8 mouse cellular contexts compared by ENCODE assay signal in genomic region chr8:70856541-70857197, GRCm38 (mm10). TPM values are rescaled to one million over a fixed set of nuclear protein-coding genes. Genes with fewer than 3 reads are reported as not detected.
A peak's percentile ranks its signal among the peaks of the same experiment; 100 is the strongest.
DNase-seq lines count a peak whose midpoint lies in the region; ATAC-seq lines count a peak whose summit lies in the region.

No protein-coding gene starts in this region.

- H3K27ac ChIP-seq in limb, embryonic 15.5 days: no peak overlapping the region
- H3K27ac ChIP-seq in midbrain, embryonic 15.5 days: no peak overlapping the region

- H3K4me2 ChIP-seq in limb, embryonic 15.5 days: peak overlapping the region; percentile 75
- peak overlapping the region; percentile 87 for H3K4me2 ChIP-seq in midbrain, embryonic 15.5 days

- peak overlapping the region; percentile 49 for H3K4me3 ChIP-seq in limb, embryonic 15.5 days
- H3K4me3 ChIP-seq in midbrain, embryonic 15.5 days: peak overlapping the region; percentile 50

- 6% methylated on average over 31 of the region's 33 CpGs for WGBS in limb, embryonic 15.5 days
- WGBS in midbrain, embryonic 15.5 days: 6% methylated on average over 33 of the region's 33 CpGs

- no peaks in the 10 kb centered on the region for H3K36me3 ChIP-seq in limb, embryonic 15.5 days
- no peaks in the 10 kb centered on the region for H3K36me3 ChIP-seq in midbrain, embryonic 15.5 days (replicated peaks)

- H3K9ac ChIP-seq in limb, embryonic 15.5 days: peak overlapping the region; percentile 55
- peak overlapping the region; percentile 62 for H3K9ac ChIP-seq in midbrain, embryonic 15.5 days

- H3K27me3 ChIP-seq in limb, embryonic 15.5 days: peaks cover 5% of the 10 kb centered on the region
- H3K27me3 ChIP-seq in midbrain, embryonic 15.5 days (replicated peaks): no peaks in the 10 kb centered on the region

- no peaks in the 10 kb centered on the region for H3K9me3 ChIP-seq in limb, embryonic 15.5 days
- H3K9me3 ChIP-seq in midbrain, embryonic 15.5 days: no peaks in the 10 kb centered on the region

- peak; percentile 68 to 82 for DNase-seq in spleen, postnatal 4 days (ENCODE audit: low spot score in 2 of 2)
- no peak for DNase-seq in spleen, postnatal 14 days (ENCODE audit: low spot score in 2 of 2)
- peak; percentile 72 to 83 for DNase-seq in cerebellum, postnatal 36 days
- DNase-seq in gastrocnemius, postnatal 25 days: peak; percentile 79
- DNase-seq in kidney, adult 11 months: peak; percentile 74
- DNase-seq in telencephalon, adult 2 months (ENCODE audit: low read depth, low spot score): peak; percentile 46

- no peak for ATAC-seq in limb, embryonic 15.5 days (ENCODE audit: insufficient number of reproducible peaks, low FRiP score, low TSS enrichment, low read depth)
- peak; percentile 75 for ATAC-seq in midbrain, embryonic 15.5 days (replicated peaks)

- H3K4me1 ChIP-seq in limb, embryonic 15.5 days: peaks cover 36% of the 10 kb centered on the region
- peaks cover 36% of the 10 kb centered on the region for H3K4me1 ChIP-seq in midbrain, embryonic 15.5 days

RNA-seq across cellular contexts. Expression of gene Kcnn1, which starts 6.4 kb away (rescaled TPM):
- 10 to 100 TPM; 11.8 to 14.4 TPM for total RNA-seq in gastrocnemius, postnatal 25 days (2021)
- 2.3 and 3.1 TPM in 2 replicates for polyA plus RNA-seq in limb, embryonic 15.5 days (2015; fragmentation: Nextera tagmentation; extraction: Ambion mirVana)
- polyA plus RNA-seq in midbrain, embryonic 15.5 days (2015; fragmentation: Nextera tagmentation; extraction: Ambion mirVana): 19.0 and 20.6 TPM in 2 replicates

RNA-seq across cellular contexts. Expression of gene Ccdc124, which starts 17.1 kb away (rescaled TPM):
- total RNA-seq in gastrocnemius, postnatal 25 days (2021): 10 to 100 TPM; 58.3 to 58.8 TPM
- 95.8 and 101 TPM in 2 replicates for polyA plus RNA-seq in limb, embryonic 15.5 days (2015; fragmentation: Nextera tagmentation; extraction: Ambion mirVana)
- 173 and 180 TPM in 2 replicates for polyA plus RNA-seq in midbrain, embryonic 15.5 days (2015; fragmentation: Nextera tagmentation; extraction: Ambion mirVana)

RNA-seq across cellular contexts. Expression of gene Arrdc2, which starts 17.1 kb away (rescaled TPM):
- total RNA-seq in gastrocnemius, postnatal 25 days (2021): 10 to 100 TPM; 21.7 to 39.3 TPM
- 6.7 and 8.8 TPM in 2 replicates for polyA plus RNA-seq in limb, embryonic 15.5 days (2015; fragmentation: Nextera tagmentation; extraction: Ambion mirVana)
- 8.1 and 8.6 TPM in 2 replicates for polyA plus RNA-seq in midbrain, embryonic 15.5 days (2015; fragmentation: Nextera tagmentation; extraction: Ambion mirVana)

RNA-seq across cellular contexts. Expression of gene Slc5a5, which starts 35.9 kb away (rescaled TPM):
- not detected for total RNA-seq in gastrocnemius, postnatal 25 days (2021)
- 0.44 and 0.70 TPM in 2 replicates for polyA plus RNA-seq in limb, embryonic 15.5 days (2015; fragmentation: Nextera tagmentation; extraction: Ambion mirVana)
- polyA plus RNA-seq in midbrain, embryonic 15.5 days (2015; fragmentation: Nextera tagmentation; extraction: Ambion mirVana): 1.9 and 2.0 TPM in 2 replicates

RNA-seq across cellular contexts. Expression of gene Rpl18a, which starts 40.5 kb away (rescaled TPM):
- total RNA-seq in gastrocnemius, postnatal 25 days (2021): 100 to 1,000 TPM; 829 to 878 TPM
- polyA plus RNA-seq in limb, embryonic 15.5 days (2015; fragmentation: Nextera tagmentation; extraction: Ambion mirVana): 3,854 and 4,707 TPM in 2 replicates
- 2,076 and 2,093 TPM in 2 replicates for polyA plus RNA-seq in midbrain, embryonic 15.5 days (2015; fragmentation: Nextera tagmentation; extraction: Ambion mirVana)

Comparison
In these comparisons a context has a peak if more than half of its experiments do, and no peak if none do; other contexts are left out.
1. DNase-seq: peak in spleen, postnatal 4 days (2 of 2), cerebellum, postnatal 36 days (2 of 2), gastrocnemius, postnatal 25 days (single experiment), kidney, adult 11 months (single experiment) and telencephalon, adult 2 months (single experiment); none in spleen, postnatal 14 days (0 of 2).